Mouse (Mus musculus) urinary bladder, postnatal 4 days (tissue): ENCODE results near the gene Ptprs.
"Not testable (repeated sequence)": the region's sequence is repeated elsewhere in the genome, so short reads cannot be mapped to it uniquely, and the experiment has no call there.

Experiments used
- DNase-seq, 2 experiments: peaks; one replicate each; pipeline ENCODE4 v3.0.0; 2021 to 2022; ENCODE audit warnings: low spot score in 2 of 2

Gene Ptprs

DNA sequence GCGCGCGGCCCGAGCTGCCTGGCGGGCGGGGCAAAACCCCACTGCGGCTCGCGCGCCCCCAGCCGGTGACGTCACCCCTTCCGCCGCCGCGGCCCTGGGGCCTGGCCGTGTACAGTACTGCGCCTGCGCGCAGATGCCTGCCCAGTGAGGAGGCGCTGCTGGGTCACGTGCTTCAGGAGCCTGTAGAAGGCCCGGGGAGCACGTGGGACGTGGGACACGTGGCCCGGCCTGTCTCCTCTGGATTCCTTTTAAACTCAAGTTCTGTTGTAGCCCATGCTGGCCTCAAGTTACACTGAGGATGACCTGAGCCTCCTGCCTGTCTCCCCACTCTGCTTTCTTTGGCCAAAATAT lies at the start of gene Ptprs:
Gene Ptprs, minus strand, starts transcription at position 82 of the 351 bp plus-strand sequence.
- DNase-seq = peak; percentile 94 to 95

DNA sequence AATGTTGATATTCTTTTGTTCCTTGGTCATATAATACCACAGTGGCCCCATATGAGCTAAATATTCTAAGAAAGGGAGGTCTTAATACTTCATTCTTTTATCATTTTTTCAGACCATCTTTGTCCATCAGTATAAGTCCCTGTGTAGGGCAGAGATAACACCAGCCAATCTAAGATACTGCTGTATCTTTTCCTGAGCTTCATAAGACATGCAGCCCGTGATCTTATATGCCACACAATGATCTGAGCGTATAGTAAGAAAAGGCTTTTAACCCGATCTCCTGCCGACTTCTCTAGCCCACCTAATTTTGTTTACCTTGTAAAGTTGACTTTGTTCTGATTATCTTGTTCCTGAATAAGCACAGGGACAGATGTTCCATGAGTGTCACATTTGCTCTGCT lies 48.7 kb upstream of the Ptprs start:
- no peak for DNase-seq

- no peak for DNase-seq
These were observed 46.5 kb upstream of the Ptprs start for GRCm38 (mm10) chr17:56522744-56523143.

DNA sequence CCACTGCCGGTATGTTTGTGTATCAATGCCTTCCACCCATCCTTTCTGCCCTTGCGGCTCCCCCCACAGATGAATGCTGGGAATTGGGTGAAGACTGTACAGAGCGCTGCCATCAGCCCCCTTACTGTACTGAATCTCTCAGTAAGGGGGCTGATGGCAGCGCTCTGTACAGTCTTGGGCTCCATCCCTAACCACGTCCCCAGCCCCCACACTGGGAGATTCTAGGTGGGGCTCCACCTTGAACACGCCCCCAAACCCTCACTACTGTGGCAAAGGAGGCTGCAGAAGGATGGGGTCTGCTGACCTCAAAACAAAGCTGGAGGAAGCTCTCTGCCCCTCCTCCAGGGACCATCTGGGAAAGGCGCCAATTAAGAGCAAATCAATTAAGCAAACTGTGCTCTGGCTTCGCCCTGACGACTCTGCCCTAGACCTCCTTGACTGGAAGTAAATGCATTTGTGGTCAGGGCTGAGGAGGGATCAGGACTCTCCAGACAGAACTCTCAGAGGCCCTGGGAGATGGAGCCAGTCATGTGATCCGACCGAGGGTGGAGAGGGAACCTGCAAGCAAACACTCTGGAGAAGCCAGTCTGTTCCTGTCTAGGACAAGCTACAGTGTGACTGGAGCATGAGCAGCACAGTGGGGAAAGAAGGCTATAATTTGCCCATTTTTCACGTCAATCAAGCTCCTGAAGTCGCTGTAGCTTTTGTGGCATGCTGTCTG lies 39.6 kb upstream of the Ptprs start:
- DNase-seq = no peak

GRCm38 (mm10) chr17:56514916-56515315 lies 38.6 kb upstream of the Ptprs start:
- DNase-seq = no peak

DNA sequence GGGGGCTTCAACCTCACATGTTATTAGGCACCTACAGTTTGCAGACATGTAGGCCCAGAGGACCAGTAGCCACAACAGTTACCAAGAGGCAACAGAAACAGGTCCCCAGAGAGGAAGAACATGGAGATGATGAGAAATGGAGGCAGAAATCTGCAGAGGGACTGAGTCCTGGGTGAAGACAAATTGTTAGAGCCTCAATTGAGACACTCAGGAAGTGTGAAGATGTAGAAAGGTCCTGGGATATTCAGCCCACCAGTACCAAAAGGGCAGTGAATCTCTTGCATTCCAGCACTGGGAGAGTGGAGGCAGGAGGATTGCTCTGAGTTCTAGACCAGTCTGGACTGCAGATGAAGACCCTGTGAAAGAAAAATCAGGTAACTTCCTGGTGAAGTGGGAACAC lies 38.0 kb upstream of the Ptprs start:
- no peak for DNase-seq

DNA sequence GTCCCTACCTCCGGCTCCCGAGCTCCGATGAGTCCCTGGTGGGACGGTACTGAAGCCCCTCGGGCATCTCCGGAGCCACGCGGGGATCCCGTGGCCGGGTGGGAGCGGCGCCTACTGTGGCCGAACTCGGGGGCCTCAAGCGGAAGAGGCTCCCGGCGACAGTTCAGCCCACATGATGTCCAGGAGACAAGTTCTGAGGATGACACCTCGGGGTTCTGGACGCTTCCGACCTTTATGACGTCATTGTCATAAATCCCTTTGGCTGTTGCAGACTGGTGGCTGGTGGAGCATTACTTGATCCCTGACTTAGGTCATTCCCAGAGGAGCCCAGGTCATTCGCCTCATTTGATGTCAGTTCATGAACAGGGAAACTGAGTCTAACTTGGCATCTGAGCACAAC lies 36.0 kb upstream of the Ptprs start, which contains the start of gene Znrf4:
Gene Znrf4, minus strand, starts transcription at position 122 of the 400 bp plus-strand sequence.
- no peak for DNase-seq

DNA sequence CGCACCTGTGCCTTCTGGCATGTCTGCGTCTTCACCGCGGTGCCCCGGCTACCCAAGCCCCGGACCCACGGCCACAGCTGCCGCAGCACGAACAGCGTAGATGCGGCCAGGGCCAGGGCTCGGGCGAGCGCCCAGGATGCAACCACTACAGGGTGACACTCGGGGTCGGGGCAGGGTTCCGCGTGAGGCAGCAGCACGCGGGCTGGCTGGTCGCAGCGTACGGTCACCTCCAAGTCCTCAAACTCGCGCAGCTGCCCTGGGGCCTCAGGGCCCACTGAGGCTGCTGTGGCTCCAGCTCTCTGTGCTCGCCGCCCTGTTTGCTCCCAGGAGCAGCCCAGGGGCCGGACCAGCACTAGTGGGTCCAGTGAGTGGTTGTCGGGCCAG lies 35.4 kb upstream of the Ptprs start:
- peak in 1 of 2 experiments; percentile 57 for DNase-seq

GRCm38 (mm10) chr17:56510970-56511706 lies 34.9 kb upstream of the Ptprs start:
- peak in 1 of 2 experiments; percentile 60 for DNase-seq

- peak in 1 of 2 experiments; percentile 57 for DNase-seq
These were observed 34.2 kb upstream of the Ptprs start for GRCm38 (mm10) chr17:56510473-56510969.

DNA sequence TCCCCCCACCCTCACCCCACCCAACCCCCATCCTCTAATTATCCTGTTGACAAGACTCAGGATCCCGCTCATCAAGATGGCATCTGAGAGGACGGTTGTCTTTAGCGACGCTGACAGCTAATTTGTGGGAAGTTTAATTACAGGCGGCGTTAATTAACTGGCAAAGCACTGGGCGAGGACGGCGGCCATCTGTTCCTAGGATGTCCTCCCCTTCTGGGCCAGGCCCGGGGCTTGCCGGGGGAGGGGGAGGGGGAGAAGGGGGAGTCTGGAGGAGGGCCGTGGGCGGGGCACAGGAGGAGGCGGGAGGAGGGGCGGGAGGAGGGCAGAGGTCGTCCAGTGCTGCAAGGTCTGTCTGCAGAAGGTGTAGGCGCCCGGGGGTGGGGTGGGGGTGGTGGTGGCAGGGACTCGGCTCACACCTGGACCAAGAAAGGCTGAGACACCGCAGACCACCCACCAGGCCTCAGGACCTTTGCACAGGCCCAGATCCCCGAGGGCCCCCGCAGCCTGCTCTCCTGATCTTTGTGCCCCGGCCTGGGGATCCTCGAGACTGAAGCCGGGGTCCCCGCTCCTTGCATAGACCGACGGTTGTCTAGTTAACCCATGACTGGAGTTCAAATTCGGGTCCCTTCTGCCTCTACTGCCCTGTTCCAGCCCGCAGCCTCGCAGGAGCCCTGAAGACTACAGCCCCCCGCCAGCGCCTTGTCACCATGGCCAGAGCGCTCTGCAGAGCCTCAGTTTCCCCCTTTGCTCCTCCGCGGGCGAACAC lies 33.6 kb upstream of the Ptprs start:
- DNase-seq = peak in 1 of 2 experiments; percentile 58

DNA sequence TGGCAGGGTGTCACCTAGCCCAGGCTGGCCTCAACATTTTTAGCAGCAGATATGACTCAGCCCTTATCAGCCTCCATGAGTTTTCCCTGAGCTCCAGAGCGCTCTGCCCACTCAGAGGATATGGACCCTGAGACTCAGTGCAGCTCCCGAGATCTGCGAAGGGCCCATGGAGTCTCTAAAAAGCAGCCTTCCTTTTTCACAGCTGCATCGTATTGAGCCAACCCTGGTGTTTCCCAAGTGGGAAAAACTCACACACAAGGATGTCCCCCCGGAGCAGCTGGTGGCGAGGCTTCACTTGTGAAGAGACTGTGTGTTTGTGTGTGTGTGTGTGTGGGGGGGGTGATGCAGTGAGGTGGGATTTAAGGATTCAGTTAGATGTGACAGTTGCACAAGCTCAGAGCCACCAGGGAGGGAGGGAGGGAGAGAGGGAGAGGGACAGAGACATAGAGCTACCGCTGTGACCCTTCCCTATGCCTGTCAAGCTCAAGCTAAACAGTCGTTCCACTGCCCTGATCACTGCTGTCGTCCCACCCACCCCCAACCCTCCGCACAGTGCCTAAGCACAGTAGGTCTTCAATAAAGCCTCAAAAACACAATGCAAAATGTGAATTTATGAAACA lies 32.8 kb upstream of the Ptprs start:
- DNase-seq = no peak

GRCm38 (mm10) chr17:56507161-56508068 lies 31.1 kb upstream of the Ptprs start:
- peak; percentile 91 to 95 for DNase-seq

GRCm38 (mm10) chr17:56506417-56507065 lies 30.3 kb upstream of the Ptprs start:
- DNase-seq = no peak

GRCm38 (mm10) chr17:56505401-56505800 lies 29.1 kb upstream of the Ptprs start:
- no peak for DNase-seq

DNA sequence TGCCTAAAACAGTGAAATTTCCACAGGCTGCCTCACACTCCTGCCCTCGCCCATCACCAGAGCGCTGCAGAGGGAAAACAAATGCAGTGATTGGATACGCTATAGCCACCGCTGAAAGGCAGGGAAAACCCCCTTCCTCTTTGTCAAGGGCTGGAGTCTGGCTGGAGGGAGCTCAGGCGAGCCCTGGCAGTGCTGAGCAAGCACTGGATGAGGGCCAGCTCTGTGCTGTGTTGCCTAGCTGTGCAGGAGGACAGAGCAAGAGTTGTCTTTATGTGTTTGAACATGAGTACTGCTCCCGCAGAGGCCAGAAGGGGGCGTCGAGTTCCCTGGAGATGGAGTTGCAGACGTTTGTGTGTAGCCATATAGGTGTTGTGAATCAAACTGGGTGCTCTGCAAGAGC lies 26.2 kb upstream of the Ptprs start:
- DNase-seq = peak in 1 of 2 experiments; percentile 69

GRCm38 (mm10) chr17:56501635-56502400 lies 25.5 kb upstream of the Ptprs start:
- DNase-seq = not testable (repeated sequence)

DNA sequence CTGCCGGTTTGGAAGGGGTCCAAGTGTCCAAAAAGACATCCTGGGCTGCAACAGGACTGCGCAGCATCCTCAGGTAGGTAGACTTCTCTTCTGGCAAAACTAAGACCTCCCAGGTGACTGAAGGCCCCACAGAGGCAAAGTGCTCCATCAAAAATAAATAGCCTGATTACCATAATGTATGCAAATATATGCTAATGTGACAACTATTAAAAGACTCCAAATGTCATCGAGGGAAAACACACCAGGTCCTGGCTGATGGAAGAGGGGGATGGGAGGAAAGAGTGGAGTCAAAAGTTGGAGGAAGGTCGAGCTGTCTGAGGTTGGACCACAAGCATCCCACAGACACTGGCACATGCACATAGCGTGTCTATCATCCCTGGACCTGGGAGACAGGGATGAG lies 22.9 kb upstream of the Ptprs start:
- DNase-seq = no peak

- no peak for DNase-seq
These were observed 18.2 kb upstream of the Ptprs start for GRCm38 (mm10) chr17:56494480-56494879.
